Mouse (Mus musculus): ENCODE measurements around the gene Gimap8. TPM values are rescaled to one million over a fixed set of nuclear protein-coding genes. Genes with fewer than 3 reads are reported as not detected.

The Gimap8 gene
- total RNA-seq, 2 experiments from 2014 or later, result 2.9 to 4.9 TPM

DNA sequence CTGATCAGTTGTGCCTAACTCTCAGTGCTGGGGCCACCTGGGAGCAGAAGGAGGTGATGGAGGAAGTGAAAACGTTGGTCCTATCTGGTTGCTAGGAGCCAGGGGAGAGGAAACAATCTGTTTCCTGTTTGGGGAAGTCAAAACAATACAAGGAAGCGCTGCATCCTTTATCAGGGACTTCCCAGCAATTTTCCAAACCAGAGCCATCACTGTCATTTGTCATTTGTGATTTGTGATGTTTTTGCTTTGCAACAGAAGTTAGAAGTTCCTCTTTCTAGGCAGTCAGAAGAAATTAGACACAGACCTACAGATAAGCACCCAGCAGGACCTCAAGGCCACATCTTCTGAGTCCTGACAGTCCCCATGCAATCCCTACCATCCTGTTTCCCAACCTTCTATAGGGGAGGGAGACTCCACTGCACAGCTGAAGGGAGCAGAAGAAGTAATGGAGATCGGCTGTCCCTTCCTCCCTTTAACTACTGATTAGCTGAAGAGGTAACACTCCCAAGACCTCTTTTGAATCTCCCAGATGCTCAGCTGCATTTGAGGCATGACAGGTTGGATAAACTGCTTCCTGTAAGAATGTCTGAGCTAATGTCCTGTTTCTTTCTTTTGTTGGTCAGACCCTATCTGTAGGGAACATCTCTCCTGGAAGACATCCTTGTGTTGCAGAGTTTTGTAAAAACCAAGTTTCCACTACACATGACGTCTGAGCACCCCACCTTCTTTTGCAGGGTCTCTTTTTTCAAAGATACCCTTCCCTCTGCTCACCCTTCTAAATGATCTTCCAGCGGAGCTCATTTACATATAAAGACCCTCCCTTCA, 53.4 kb downstream of the Gimap8 start:
- peak; percentile 38; the same call in 1 of the 2 replicates for ATAC-seq (ENCODE audit: poor library complexity, severe bottlenecking)

DNA sequence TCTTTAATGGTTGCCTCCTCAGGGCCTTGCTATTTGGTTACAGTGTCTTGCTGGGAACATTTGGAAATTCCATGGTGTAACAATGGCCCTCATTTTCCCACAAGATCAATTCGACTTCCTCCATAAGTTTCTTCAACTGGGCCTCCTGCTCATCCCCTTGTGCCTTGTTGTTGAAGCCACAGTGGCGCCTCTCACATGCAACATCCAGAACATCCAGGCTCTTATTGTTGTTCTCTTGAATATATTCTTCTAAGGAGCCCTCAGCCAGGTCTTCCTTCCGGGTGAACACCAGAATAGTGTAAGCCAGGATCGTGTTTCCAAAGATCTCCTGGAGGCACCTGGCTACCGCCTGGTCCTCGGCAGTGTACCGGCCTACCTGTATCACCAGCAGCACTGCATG, 55.1 kb downstream of the Gimap8 start:
- ATAC-seq (ENCODE audit: poor library complexity, severe bottlenecking), result no peak

DNA sequence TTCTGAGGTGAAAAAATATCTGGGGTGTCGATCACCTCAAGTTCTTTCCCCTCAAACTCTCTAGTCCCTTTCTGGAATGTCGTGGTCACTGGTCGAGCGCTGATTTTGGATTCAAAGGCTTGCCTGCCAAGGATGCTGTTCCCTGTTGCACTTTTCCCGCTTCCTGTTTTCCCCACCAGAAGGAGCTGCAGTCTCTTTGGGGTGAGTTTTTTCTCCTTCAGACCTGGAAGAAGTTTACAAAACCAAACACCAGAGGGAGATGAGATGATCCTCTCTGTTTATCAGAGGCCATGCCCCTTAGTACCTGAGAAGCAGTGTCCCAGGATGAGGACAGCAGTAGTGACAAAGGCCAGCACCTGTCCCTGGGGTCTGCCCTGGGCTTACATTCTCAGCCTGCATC, 55.6 kb downstream of the Gimap8 start:
- ATAC-seq (ENCODE audit: poor library complexity, severe bottlenecking), result no peak

DNA sequence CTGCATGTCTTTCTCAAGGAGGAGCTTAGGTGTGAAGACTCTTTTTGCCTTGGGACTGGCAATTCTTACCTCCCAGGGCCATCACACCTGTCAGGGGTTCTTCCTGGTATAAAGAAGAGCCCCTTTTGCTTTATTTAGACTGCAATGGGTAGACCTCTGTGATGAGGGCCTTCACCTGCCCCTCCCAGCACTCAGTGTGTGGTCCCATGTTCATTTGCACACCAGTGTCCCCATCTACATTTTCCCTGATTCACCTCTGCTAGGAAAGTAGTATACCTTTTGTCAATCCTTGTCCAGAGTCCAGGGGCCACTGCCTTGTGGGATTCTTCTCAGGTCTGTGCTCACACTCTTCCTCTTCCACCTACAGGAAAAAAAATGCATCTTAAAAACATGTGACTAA, 57.1 kb downstream of the Gimap8 start:
- ATAC-seq (ENCODE audit: poor library complexity, severe bottlenecking), result no peak

DNA sequence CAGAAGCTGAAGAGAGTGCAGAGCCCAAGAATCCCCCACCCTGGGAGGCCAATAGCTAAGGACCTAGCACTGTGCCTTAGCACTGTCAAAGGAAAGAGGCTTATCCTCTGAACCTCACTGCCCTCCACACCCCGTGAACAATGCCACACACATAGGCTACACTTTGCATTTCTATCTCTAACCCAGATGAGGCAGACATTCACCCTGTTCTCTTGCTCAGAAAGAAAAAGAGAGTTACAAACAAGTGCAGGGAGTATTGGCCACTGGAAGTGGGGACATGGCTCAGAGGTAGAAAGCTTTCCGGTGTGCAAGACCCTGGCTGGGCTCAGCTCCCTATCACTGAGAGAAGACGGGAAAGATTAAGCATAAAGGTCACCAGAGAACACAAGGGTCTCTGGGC, 59.1 kb downstream of the Gimap8 start:
- no peak for ATAC-seq (ENCODE audit: poor library complexity, severe bottlenecking)

Other genes starting within 250 kb of the Gimap8 start
- gene Zfp467, start 201.4 kb upstream of the Gimap8 start, total RNA-seq (2015), result 23.7 and 28.7 TPM in 2 replicates
- 7.4 and 9.0 TPM in 2 replicates for gene Zfp467, start 201.4 kb upstream of the Gimap8 start, total RNA-seq (2017)
- gene Sspo, start 199.0 kb upstream of the Gimap8 start, total RNA-seq (2015), result 0.02 TPM in 1 of 2 replicates, not detected in the other
- gene Sspo, start 199.0 kb upstream of the Gimap8 start, total RNA-seq (2017), result not detected in 2 replicates
- gene Atp6v0e2, start 109.6 kb upstream of the Gimap8 start, total RNA-seq (2015), result not detected in 2 replicates
- 0.48 TPM in 1 of 2 replicates, not detected in the other for gene Atp6v0e2, start 109.6 kb upstream of the Gimap8 start, total RNA-seq (2017)
- 13.4 and 14.3 TPM in 2 replicates for gene Lrrc61, start 92.4 kb upstream of the Gimap8 start, total RNA-seq (2015)
- 9.7 and 11.3 TPM in 2 replicates for gene Lrrc61, start 92.4 kb upstream of the Gimap8 start, total RNA-seq (2017)
- gene Rarres2, start 74.4 kb upstream of the Gimap8 start, total RNA-seq (2015), result 0.74 TPM in 1 of 2 replicates, not detected in the other
- gene Rarres2, start 74.4 kb upstream of the Gimap8 start, total RNA-seq (2017), result 0.15 and 0.94 TPM in 2 replicates
- gene Gm45021, start 57.6 kb upstream of the Gimap8 start, total RNA-seq (2015), result not detected in 2 replicates
- gene Gm45021, start 57.6 kb upstream of the Gimap8 start, total RNA-seq (2017), result not detected in 2 replicates
- 1.8 and 2.7 TPM in 2 replicates for gene Repin1, start 53.4 kb upstream of the Gimap8 start, total RNA-seq (2015)
- gene Repin1, start 53.4 kb upstream of the Gimap8 start, total RNA-seq (2017), result 4.0 and 4.3 TPM in 2 replicates
- not detected in 2 replicates for gene Gm44965, start 53.3 kb upstream of the Gimap8 start, total RNA-seq (2015)
- not detected in 2 replicates for gene Gm44965, start 53.3 kb upstream of the Gimap8 start, total RNA-seq (2017)
- 0.45 and 0.82 TPM in 2 replicates for gene Zfp775, start 45.2 kb upstream of the Gimap8 start, total RNA-seq (2015)
- 1.8 and 6.3 TPM in 2 replicates for gene Zfp775, start 45.2 kb upstream of the Gimap8 start, total RNA-seq (2017)
- not detected in 2 replicates for gene AI854703, start 20.5 kb upstream of the Gimap8 start, total RNA-seq (2015)
- not detected in 2 replicates for gene AI854703, start 20.5 kb upstream of the Gimap8 start, total RNA-seq (2017)
- 5.0 and 11.2 TPM in 2 replicates for gene Gimap9, start 28.9 kb downstream of the Gimap8 start, total RNA-seq (2015)
- 8.9 and 10.4 TPM in 2 replicates for gene Gimap9, start 28.9 kb downstream of the Gimap8 start, total RNA-seq (2017)
- 24.2 and 24.8 TPM in 2 replicates for gene Gimap4, start 37.3 kb downstream of the Gimap8 start, total RNA-seq (2015)
- 46.0 and 76.0 TPM in 2 replicates for gene Gimap4, start 37.3 kb downstream of the Gimap8 start, total RNA-seq (2017)
- 6.2 and 10.6 TPM in 2 replicates for gene Gimap6, start 61.0 kb downstream of the Gimap8 start, total RNA-seq (2015)
- gene Gimap6, start 61.0 kb downstream of the Gimap8 start, total RNA-seq (2017), result 15.7 and 23.1 TPM in 2 replicates
- gene Gm28053, start 71.4 kb downstream of the Gimap8 start, total RNA-seq (2015), result 0.68 TPM in 1 of 2 replicates, not detected in the other
- gene Gm28053, start 71.4 kb downstream of the Gimap8 start, total RNA-seq (2017), result 7.3 and 16.2 TPM in 2 replicates
- 1.5 and 3.5 TPM in 2 replicates for gene Gimap7, start 71.4 kb downstream of the Gimap8 start, total RNA-seq (2015)
- gene Gimap7, start 71.4 kb downstream of the Gimap8 start, total RNA-seq (2017), result 3.9 TPM in 2 replicates
- 5.0 and 5.8 TPM in 2 replicates for gene Gimap1, start 91.8 kb downstream of the Gimap8 start, total RNA-seq (2015)
- 5.3 and 14.2 TPM in 2 replicates for gene Gimap1, start 91.8 kb downstream of the Gimap8 start, total RNA-seq (2017)
- 4.7 and 5.7 TPM in 2 replicates for gene Gimap5, start 99.0 kb downstream of the Gimap8 start, total RNA-seq (2015)
- gene Gimap5, start 99.0 kb downstream of the Gimap8 start, total RNA-seq (2017), result 4.5 and 11.2 TPM in 2 replicates
- gene Gimap3, start 123.6 kb downstream of the Gimap8 start, total RNA-seq (2015), result 5.3 and 9.4 TPM in 2 replicates
- 7.8 and 9.9 TPM in 2 replicates for gene Gimap3, start 123.6 kb downstream of the Gimap8 start, total RNA-seq (2017)
- gene Tmem176a, start 193.7 kb downstream of the Gimap8 start, total RNA-seq (2015), result 33.4 and 35.5 TPM in 2 replicates
- gene Tmem176a, start 193.7 kb downstream of the Gimap8 start, total RNA-seq (2017), result 16.5 and 20.0 TPM in 2 replicates
- gene Tmem176b, start 194.3 kb downstream of the Gimap8 start, total RNA-seq (2015), result 74.3 and 79.2 TPM in 2 replicates
- 81.4 and 85.0 TPM in 2 replicates for gene Tmem176b, start 194.3 kb downstream of the Gimap8 start, total RNA-seq (2017)
- not detected in 2 replicates for gene Aoc1, start 225.7 kb downstream of the Gimap8 start, total RNA-seq (2015)
- not detected in 2 replicates for gene Aoc1, start 225.7 kb downstream of the Gimap8 start, total RNA-seq (2017)

Measured in megakaryocyte, adult 5-6 weeks (primary cell).